Mouse (Mus musculus) liver, postnatal 0 days (tissue): ENCODE measurements at regions not wholly inside any gene's neighbourhood (a gene's known extent, or its start where the extent isn't known, plus 50 kb on each side); places are given as distances from the start of the nearest gene placed in this dataset.

Experiments
- CTCF ChIP-seq: sonication (generic); IDR thresholded peaks from 2 replicates; pipeline ENCODE4 v1.5.1; 2016; ENCODE audit warnings: antibody characterized with exemption, low read depth
- EP300 ChIP-seq: IDR thresholded peaks from 2 replicates; pipeline ENCODE4 v1.6.1; 2016; ENCODE audit warnings: antibody characterized with exemption, low read depth, mild to moderate bottlenecking

- no peak for TF ChIP-seq EP300
- no peak for TF ChIP-seq CTCF
Measured at GRCm38 (mm10) chr9:92771002-92771401, 229.0 kb downstream of the Plod2 start.
